Mouse (Mus musculus) heart, embryonic 16.5 days (tissue): ENCODE data around the gene Carm1. TPM values are rescaled to one million over a fixed set of nuclear protein-coding genes. Genes with fewer than 3 reads are reported as not detected.

Experiments used
- microRNA counts: library from miRNA; unstranded; fragments of <30 nt; microRNA quantifications from one replicate; lab custom pipeline; 2016
- microRNA-seq: library from miRNA; unstranded; fragments of <30 nt; microRNA quantifications from one replicate; pipeline ENCODE4, GENCODE M21; 2017
- polyA plus RNA-seq: library from polyadenylated mRNA; unstranded; fragments of >200 nt; fragmentation: Nextera tagmentation; extraction: Ambion mirVana; gene quantifications from 2 replicates; pipeline ENCODE4 v1.2.1, GENCODE M21; 2015

The Carm1 gene
- polyA plus RNA-seq, 1 experiment from 2014 or later: 17.2 TPM

MicroRNAs within 50 kb of the gene (microRNA counts, 519-probe panel; counts per million panel counts)
- microRNA mmu-miR-1946b (lab: Ali Mortazavi, UCI): not detected

Small RNA genes lying within 50 kb of the gene (microRNA-seq; reads per million reads assigned to microRNA genes)
- not detected for gene Mir1946b

Other genes starting within 250 kb of the Carm1 start
- 5.3 and 5.7 TPM in 2 replicates for gene Ap1m2, start 234.6 kb upstream of the Carm1 start, polyA plus RNA-seq
- 74.4 and 75.1 TPM in 2 replicates for gene Slc44a2, start 226.2 kb upstream of the Carm1 start, polyA plus RNA-seq
- gene Ilf3, start 179.0 kb upstream of the Carm1 start, polyA plus RNA-seq: 105 and 108 TPM in 2 replicates
- gene Qtrt1, start 135.1 kb upstream of the Carm1 start, polyA plus RNA-seq: 23.0 and 24.3 TPM in 2 replicates
- gene Dnm2, start 122.0 kb upstream of the Carm1 start, polyA plus RNA-seq: 73.7 and 75.0 TPM in 2 replicates
- gene Tmed1, start 36.6 kb upstream of the Carm1 start, polyA plus RNA-seq: 81.2 and 90.1 TPM in 2 replicates
- 3.2 and 3.7 TPM in 2 replicates for gene AB124611, start 20.7 kb upstream of the Carm1 start, polyA plus RNA-seq
- gene Timm29, start 45.8 kb downstream of the Carm1 start, polyA plus RNA-seq: 28.4 and 28.6 TPM in 2 replicates
- gene Yipf2, start 45.9 kb downstream of the Carm1 start, polyA plus RNA-seq: 16.4 and 17.7 TPM in 2 replicates
- gene Smarca4, start 69.3 kb downstream of the Carm1 start, polyA plus RNA-seq: 50.7 and 52.5 TPM in 2 replicates
- gene Ldlr, start 176.6 kb downstream of the Carm1 start, polyA plus RNA-seq: 17.7 and 19.1 TPM in 2 replicates
- gene Spc24, start 213.4 kb downstream of the Carm1 start, polyA plus RNA-seq: 91.4 and 93.2 TPM in 2 replicates